Mouse (Mus musculus) heart, postnatal 36 days (tissue): ENCODE data around the gene Lipe. TPM values are rescaled to one million over a fixed set of nuclear protein-coding genes. Genes with fewer than 3 reads are reported as not detected.

ENCODE experiments used
- DNase-seq, 2 experiments: peaks; one replicate each; pipeline ENCODE4 v3.0.0; 2021 to 2022
- intact Hi-C: fragments of 180-260 bp; cut with DNase I; formaldehyde crosslinking; loops from one replicate; pipeline ENCODE4 v1.15.1; 2025
- total RNA-seq, 2 experiments: library from RNA; stranded (reverse); gene quantifications; 2 replicates each; pipeline ENCODE4 v1.2.3; 2021

Lipe gene
- total RNA-seq, 2 experiments from 2014 or later = 53.3 to 57.8 TPM

DNA sequence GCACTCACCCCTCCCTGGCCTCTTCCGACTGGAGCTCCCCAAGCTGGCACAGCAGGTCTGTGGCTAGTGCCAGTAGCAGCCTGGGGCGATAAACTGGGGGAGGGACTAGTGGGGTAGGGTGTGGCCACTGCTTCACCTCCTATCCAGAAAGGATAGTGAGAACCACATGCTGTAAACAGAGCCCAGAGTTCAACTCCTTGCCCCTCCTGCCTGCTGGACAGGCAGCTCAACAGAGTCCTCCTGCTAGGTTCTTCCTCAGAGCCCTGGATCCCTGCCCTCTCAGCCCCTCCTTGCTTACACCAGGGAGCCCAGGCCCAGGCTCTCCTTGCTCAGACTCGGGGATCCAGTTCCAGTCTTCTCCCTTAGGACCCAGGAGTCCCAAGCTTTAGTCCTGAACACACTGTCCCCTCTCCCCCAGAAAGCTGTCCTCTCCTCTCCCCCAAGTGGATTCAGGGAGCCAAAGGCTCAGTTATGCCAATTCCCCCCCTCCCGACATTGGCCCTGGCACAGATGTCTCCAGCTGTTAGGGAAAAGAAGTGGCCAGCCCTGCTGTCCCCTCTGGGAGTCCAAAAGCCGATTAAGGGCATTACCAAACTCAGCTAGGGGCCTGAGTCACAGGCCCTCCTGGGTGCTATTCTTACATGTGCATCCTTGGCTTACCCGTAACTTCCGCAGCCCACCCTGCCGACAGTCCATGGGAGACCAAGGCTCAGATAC is 8.3 kb downstream of the Lipe start:
- peak; percentile 72 to 81 for DNase-seq
- intact Hi-C loops = no loop called here

DNA sequence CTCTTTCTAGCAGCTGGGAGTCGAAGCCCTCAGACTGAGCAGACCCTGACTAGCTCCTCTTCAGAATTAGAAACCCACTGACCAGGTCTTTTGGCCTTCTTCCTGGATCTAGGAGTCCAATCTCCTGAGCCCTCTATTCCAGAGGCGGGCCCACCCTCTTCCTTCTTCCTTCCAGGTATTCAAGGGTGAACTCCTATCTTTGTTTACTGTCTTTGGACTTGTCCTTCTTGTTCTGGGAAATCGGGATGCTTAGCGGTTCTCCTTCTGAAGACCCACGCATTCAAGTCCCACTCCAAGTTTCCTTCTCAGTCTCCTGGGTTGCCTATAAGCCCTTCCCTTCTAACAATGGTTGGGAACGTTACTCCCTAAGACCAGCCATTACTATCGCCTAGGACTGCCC is 9.6 kb downstream of the Lipe start:
- intact Hi-C loops = loop anchor here (2.0 kb wide), 1 partner anchor 108 kb away; no protein-coding TSS in a partner anchor
- peak in 1 of 2 experiments; percentile 27 for DNase-seq

DNA sequence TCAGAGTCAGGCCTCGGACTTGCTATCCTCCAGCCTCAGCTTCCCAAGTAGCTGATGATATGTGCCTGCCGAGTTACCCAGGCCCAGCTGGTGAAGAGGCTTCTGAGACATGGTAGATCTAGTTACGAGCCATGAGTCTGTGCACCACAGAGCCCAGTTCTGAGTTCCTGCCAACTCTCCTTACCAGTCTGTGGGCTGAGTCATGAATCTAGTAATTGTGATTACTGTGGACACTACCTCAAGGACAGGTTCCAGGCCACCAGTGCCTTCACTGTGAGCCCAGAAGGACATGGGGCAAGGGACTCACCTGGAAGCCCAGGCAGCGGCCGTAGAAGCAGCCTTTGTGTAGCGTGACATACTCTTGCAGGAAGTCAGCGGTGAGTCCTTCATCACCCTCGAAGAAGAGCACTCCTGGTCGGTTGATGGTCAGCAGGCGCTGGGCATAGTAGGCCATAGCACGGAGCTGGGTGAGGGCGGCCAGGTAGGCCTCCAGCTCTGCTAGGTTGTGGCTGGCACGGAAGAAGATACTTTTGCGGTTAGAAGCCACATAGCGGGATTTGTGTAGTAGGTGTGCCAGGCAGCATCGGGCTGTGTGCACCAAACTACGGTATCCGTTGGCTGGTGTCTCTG is 10.6 kb downstream of the Lipe start:
- intact Hi-C loops = loop anchor here (2.0 kb wide), 1 partner anchor 107 kb away; no protein-coding TSS in a partner anchor
- DNase-seq = no peak

DNA sequence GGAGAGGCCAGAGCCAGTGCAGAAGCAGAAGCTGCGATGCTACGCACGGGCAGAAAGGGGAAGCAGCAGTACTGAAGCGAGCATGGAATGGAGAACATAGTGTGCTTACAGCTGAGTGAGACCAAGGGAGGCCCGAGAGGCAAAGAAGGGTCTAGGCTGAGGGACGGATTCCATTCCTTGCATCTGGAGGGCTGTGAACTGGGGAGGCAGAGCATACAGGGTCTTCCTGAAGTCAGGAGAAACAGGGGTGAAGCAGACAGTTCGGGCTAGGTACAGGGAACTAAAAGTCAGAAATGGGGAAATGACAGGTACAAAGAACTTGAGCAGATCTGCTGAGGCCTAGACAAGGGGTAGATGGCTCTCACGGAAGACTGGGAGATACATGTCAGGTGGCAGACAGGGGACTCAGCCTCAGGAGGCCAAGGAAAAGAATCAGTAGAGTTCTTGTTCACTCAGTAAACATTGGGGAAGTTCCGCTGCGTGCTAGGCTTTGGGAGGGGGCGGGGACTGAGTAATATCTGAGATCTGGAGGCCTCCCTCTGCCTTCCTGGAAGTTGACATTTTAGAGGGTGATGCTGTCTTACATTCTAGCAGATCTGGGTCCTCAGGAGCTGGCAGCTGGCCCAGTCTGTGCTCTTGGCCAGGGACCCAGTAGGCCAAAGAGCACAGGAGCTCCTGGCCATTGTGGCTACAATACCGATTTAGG is 12.5 kb downstream of the Lipe start:
- intact Hi-C loops = no loop called here
- peak; percentile 89 to 92 for DNase-seq

DNA sequence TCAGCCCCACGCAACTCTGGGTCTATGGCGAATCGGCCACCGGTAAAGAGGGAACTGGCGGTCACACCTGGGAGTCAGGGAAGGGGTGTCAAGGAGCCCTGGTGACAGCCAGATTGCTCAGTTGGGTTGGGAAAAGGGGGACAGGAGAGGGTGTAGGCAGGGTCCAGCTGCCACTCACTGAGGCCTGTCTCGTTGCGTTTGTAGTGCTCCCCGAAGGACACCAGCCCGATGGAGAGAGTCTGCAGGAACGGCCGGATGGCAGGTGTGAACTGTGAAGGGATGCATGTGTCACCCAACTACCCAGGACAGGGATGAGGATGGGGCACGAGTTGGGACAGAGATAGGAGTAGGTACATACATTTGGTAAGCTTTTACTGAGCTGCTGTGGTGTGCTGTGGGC is 13.3 kb downstream of the Lipe start:
- no peak for DNase-seq
- intact Hi-C loops = no loop called here

DNA sequence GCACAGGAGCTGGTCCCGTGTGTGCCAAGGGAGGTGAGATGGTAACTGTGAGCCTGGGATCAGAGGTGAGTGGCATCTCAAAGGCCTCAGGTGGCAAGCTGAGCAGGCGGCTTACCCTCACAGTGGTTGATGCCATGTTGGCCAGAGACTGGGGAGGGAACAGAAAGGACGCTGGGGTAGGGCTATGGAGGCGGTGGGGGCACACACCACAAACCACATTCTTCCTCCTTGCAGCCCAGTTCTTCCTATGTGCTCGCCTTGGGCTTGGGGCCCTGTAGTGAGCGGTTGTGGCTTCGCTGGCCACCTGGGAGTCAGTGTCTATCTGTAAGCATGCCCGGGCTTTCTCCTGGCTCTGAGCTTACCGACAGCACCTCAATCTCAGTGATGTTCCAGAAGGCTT is 13.7 kb downstream of the Lipe start:
- intact Hi-C loops = loop anchor here (5.0 kb wide), 1 partner anchor 143 kb away; no protein-coding TSS in a partner anchor
- no peak for DNase-seq

DNA sequence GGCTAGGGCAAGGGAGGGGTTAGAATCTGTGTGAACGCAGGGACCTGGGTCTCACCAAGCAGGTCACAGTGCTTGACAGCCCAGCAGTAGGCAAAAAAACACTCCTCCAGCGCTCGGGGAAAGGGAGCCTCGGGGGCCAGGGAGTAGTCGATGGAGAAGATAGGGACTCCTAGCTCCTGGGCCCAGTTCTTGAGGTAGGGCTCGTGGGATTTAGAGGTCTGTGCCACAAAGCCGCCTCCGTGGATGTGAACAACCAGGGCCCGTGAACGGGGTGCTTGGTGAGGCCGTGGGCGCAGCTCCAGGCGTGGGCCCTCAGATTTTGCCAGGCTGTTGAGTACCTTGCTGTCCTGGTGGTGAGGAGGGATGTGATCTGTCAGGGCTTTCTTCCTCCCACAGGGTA is 14.2 kb downstream of the Lipe start:
- intact Hi-C loops = loop anchor here (5.0 kb wide), 1 partner anchor 142 kb away; no protein-coding TSS in a partner anchor

DNA sequence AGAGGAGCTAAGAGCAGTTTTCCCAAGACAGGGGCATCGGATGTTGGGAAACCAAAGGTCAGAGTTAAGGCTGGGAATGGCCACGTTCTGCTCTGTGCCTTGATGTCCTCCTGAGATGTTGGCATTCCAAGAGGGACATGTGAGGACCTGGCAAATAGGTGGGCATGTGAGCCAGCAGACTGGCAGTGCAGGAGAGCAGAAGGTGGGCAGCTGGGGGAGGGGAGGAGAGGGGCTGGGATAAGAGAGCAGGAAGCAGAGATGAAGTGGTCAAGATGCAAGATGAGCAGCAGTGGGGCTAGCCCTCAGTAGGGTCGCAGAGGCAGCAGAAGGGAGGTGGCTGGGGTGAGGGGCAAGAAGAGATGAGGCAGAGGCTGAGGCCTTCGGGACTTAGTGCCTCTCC is 14.6 kb downstream of the Lipe start:
- intact Hi-C loops = loop anchor here (5.0 kb wide), 1 partner anchor 142 kb away; no protein-coding TSS in a partner anchor
- no peak for DNase-seq

More for the DNA sequence above, 14.2 kb downstream of the Lipe start:
- DNase-seq = no peak

DNA sequence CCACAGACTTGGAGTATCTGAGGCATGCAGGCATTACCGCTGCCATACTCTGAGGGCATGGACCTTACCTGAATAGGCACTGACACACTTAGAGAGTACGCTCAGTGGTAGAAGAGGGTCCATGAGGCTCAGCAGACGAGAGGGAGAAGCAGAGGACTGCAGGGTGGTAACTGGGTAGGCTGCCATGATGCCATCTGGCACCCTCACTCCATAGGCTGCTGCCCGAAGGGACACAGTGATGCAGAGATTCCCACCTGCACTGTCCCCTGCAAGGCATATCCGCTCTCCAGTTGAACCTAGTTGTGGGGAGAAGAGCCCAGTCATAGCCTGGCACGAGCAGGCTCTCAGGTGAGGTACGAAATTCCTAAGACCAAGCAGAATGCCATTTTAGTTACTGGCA is 15.1 kb downstream of the Lipe start:
- intact Hi-C loops = loop anchor here (5.0 kb wide), 1 partner anchor 141 kb away; no protein-coding TSS in a partner anchor
- no peak for DNase-seq

DNA sequence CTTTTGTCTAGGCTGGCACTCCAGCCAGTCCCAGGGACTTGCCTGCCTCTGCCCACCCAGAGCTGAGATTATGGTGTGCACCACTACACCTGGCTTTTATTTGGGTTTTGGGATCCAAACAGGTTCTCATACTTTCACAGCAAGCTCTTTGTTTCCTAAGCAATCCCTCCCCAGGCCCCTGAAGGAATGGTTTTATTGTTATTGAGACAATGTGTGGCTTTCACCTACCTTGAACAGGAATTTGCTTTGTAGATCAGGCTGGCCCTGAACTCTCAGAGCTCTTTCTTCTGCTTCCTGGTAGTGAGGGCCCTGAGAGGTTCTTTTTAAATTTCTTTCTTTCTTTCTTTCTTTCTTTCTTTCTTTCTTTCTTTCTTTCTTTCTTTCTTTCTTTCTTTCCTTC is 16.0 kb downstream of the Lipe start:
- DNase-seq = no peak
- intact Hi-C loops = loop anchor here (5.0 kb wide), 1 partner anchor 140 kb away; no protein-coding TSS in a partner anchor

DNA sequence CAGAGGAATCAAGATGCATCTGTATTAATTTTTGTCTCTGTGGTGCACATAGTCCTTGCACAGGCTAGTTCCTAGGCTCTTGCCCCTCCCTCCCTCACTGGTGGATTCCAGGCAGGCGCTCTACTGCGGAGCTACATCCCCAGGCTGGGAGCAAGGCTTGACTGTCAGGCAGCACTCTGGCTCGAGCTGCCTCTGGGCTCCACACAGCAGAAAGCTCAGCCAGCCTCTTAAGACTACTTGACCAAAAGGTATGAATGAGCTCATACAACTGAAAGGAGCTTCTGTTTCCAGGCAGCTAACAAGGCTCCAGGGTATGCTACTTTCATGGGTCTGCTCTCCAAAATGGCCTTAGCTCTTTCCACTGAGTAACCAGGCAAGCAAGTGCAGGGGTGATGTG is 17.2 kb downstream of the Lipe start:
- DNase-seq = no peak
- intact Hi-C loops = loop anchor here (5.0 kb wide), 1 partner anchor 139 kb away; no protein-coding TSS in a partner anchor

DNA sequence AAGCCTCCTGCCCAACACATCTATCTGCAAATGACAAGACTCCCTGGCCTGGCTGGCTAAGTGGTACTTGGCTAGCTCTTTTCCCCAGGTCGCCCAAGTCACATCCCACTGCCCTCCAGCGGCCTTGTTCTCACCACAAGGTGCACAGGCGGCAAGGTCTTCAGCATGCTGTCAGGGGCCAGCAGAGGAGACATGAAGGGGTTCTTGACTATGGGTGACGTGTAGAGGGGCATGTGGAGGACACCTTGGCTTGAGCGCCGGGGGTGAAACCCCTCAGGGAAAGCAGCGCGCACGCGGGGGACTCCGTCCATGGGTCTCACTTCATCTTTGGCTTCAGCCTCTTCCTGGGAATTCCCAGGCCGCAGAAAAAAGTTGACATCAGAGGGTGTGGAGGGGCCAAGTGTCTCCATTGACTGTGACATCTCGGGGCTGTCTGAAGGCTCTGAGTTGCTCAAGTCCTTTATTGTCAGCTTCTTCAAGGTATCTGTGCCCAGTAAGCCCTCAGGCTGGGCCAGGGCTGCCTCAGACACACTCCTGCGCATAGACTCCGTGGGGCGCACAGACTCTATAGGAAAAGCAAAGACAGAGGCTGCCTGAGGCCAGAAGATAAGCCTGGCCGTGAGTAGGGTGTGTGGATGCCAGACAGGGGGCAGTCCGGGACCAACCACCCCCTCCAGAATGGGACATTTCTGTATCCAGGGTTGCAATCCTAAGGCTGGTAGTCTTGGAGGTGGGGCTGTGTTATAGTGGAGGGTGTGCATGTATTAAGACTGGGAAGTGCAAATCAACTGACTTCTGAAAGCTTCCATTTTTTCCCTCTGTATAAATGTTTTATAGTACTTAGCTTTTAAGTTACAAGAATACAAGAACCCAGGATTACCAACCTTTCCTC is 17.9 kb downstream of the Lipe start:
- DNase-seq = no peak
- intact Hi-C loops = loop anchor here (5.0 kb wide), 1 partner anchor 138 kb away; no protein-coding TSS in a partner anchor

DNA sequence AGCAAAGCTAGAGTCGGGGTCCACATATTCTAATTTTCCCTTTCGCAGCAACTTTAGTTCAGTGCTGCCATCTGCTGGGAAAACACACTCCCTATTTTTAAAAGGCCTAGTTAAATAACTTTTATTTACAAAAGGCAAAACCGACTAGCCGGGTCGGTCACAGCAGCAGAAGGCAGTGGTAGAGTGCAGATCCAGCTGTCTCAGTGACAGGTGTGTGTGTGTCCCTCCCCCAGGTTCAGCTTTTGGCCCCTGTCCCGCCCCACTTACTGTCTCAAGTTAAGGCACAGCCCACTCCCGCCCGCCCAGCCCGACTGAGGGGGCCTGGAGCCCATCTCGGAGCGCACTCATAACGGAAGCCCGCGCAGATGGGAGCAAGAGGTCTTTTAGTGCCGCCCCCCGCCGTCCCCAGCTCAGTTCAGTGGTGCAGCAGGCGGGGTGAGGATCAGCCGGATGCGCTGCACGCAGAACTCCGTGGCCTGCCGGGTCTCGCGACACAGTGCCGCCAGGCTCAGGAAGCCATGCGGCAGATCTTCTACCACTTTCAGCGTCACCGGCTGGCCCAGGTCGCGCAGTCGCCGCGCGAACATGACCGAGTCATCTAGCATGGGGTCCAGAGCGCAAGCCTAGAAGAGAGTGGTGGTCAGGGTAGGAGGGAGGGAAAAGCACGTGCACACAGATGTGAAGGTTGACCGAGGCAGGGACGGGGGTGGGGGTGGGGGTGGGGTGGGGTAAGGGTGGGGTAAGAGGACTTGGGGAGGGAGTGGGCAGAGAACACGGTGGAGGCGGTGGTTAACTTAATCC is 18.8 kb downstream of the Lipe start:
- peak; percentile 45 to 58 for DNase-seq
- intact Hi-C loops = loop anchor here (5.0 kb wide), 2 partner anchors 62 to 137 kb away; partner anchors contain the start of gene Megf8

DNA sequence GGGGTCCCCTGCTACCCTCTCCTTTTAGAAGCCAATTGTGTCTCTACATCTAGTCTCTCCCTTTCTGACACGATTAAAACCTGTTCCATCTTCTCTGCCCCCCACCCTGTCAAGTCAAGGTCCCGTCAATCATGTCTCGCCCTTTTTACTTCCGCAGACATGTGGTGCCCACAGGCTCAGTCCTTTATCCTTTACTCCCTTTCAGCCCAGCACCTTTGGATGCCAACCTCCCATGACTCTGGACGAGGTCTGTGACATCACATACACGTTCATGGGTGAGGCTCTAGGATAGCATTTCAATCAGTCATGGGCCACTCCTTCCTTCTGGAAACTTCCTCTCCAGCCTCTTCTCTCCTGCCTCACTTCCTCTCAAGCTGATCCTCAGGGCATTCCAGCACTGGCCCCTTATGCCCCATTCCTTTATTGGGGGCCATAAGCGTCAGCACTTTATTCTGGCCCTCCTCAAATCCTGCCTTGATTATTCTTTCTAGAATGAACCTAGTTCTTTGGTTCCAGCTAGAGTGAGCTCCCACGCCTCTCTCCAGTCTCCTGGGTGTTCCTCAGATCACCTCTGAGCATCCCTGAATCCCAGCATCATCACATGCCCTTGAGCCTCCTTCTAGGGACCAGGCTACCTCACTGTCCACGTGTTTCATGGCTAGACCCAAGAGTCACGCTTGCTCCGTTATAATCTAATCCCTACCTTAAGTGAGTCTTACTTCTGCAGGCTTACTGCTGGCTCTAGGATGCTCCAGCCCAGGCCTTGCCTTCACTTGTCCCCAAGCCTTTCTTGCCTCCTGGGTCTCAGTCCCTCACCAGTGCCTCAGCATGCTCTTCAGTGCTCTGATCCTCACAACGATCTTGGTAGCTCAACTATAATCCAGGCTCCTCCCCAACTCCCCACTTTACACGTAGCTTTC is 20.1 kb downstream of the Lipe start:
- DNase-seq = no peak
- intact Hi-C loops = loop anchor here (5.0 kb wide), 1 partner anchor 61 kb away; the partner anchor contains the start of gene Megf8

DNA sequence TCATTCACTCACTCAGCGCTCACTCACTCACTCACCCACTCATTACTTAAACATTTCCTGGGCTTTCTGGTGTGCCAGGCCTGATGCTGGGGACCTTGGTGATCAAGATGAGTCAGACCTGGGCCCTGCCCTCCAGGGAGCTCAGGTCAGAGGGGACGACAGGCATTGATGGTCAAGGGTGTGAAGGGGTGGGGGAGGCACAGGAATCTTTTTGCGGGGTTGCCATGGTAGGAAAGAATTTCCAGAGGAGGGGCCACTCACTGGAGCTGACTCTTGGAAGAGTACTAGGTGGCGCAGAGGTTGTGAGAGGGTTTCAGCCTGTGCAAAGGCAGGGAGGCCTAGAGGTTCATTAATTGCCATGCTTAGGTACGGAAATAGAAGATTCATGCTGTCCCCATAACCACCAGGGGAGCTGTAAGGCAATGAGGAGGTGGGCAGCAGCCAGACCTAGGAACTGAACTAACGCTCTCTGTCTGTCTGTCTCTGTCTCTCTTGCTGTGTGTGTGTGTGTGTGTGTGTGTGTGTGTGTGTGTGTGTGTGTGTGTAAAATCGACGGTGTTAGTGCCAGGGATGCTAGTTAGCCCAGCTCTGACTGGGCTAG is 21.3 kb downstream of the Lipe start:
- no peak for DNase-seq

DNA sequence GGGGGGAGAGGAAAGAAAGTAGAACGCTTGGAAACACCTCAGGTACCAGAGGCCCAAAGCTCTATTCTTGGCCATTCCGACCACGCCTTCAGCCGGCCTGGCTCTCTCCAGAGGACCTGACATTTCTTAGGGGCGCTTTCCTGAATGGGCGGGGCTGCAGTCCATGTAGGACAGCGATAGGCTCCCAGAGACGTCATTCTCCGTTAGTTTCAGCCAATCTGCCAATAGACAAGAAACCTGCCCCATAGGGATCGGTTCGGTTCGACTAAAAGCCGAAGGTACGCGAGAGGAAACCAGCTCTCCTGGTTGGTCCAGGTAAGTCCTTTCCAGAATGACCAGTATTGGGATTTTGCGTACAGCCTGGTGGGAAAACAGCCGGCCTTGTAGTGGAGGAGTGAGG is 22.0 kb downstream of the Lipe start:
- intact Hi-C loops = loop anchor here (5.0 kb wide), 1 partner anchor 59 kb away; the partner anchor contains the start of gene Megf8
- peak; percentile 86 to 91 for DNase-seq

More for the DNA sequence above, 21.3 kb downstream of the Lipe start:
- intact Hi-C loops = loop anchor here (5.0 kb wide), 1 partner anchor 60 kb away; the partner anchor contains the start of gene Megf8

DNA sequence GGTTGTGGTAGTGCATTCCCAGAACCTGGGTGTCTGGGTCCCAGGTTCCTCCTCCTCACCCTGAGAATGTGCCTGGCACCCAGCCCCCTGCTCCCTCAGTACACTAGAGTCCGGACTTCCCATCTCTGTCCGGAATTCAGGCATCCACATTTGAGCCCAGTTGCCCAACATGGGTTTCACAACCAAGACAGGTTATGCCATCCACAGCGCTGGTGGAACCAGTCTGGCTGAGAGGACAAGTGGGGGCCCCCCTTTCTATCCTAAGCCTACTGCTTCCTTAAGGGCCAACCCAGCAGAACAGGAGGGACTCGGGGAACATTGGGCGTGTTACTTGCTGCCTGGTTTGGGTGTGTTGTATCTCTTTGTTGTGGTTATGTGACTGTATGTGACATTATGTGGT is 26.1 kb downstream of the Lipe start:
- intact Hi-C loops = no loop called here
- DNase-seq = no peak
